Mouse (Mus musculus) thymus, adult 2 months (tissue): ENCODE data around the gene Shroom3. TPM values are rescaled to one million over a fixed set of nuclear protein-coding genes. Genes with fewer than 3 reads are reported as not detected.

Experiments used
- DNase-seq: peaks from one replicate; pipeline ENCODE4 v3.0.0; 2021
- H3K27ac ChIP-seq: fragments of 200-500 bp; 2 replicates; pipeline ENCODE4 v1.5.1; 2012; ENCODE audit warnings: low read length, control low read depth; ENCODE audit not compliant: control insufficient read depth, insufficient read depth
- H3K27me3 ChIP-seq: fragments of 200-500 bp; 2 replicates; pipeline ENCODE4 v1.6.1; 2012; ENCODE audit warnings: mild to moderate bottlenecking, low read length, moderate library complexity, mixed read lengths; ENCODE audit not compliant: control insufficient read depth, insufficient read depth
- H3K36me3 ChIP-seq: fragments of 200-500 bp; 2 replicates; pipeline ENCODE4 v1.6.1; 2012; ENCODE audit warnings: mild to moderate bottlenecking, low read length, moderate library complexity; ENCODE audit not compliant: control insufficient read depth, insufficient read depth
- H3K4me1 ChIP-seq: fragments of 200-500 bp; replicated peaks from 2 replicates; pipeline ENCODE4 v1.6.1; 2012; ENCODE audit warnings: low read length; ENCODE audit not compliant: control insufficient read depth, insufficient read depth
- H3K4me3 ChIP-seq: fragments of 200-500 bp; 2 replicates; pipeline ENCODE4 v1.5.1; 2012; ENCODE audit warnings: mild to moderate bottlenecking, low read length, control low read depth, moderate library complexity; ENCODE audit not compliant: control insufficient read depth, insufficient read depth
- CTCF ChIP-seq: fragments of 200-500 bp; IDR thresholded peaks from 2 replicates; pipeline ENCODE4 v1.5.1; 2012; ENCODE audit warnings: mild to moderate bottlenecking, control low read depth, low read length, moderate library complexity, borderline replicate concordance; ENCODE audit not compliant: control insufficient read depth, poor library complexity, insufficient read depth; ENCODE audit errors: extremely low read depth
- POLR2A ChIP-seq: fragments of 200-500 bp; IDR thresholded peaks from 2 replicates; pipeline ENCODE4 v1.6.1; 2012; ENCODE audit warnings: mild to moderate bottlenecking, low read length, control low read depth, moderate library complexity; ENCODE audit not compliant: control insufficient read depth, poor library complexity, insufficient read depth; ENCODE audit errors: extremely low read depth
- WGBS: fragments of 180-500 bp; shearing (Covaris S2); methylation state at CpG from one replicate; pipeline ENCODE4 v1.1.7; 2018; 5-methylcytosine and 5-hydroxymethylcytosine counted together
- polyA plus RNA-seq: library from polyadenylated mRNA; depleted of rRNA; stranded (reverse); fragments of >200 nt; gene quantifications from 2 replicates; pipeline ENCODE4 v1.2.3, GENCODE M21; 2012

The Shroom3 gene
- polyA plus RNA-seq, 1 experiment = 4.0 TPM

- no peak overlapping the region for H3K4me3 ChIP-seq
- no peaks in the 10 kb centered on the region; the same call in 1 of the 2 replicates for H3K27me3 ChIP-seq
- 92% methylated on average over 10 of the region's 10 CpGs for WGBS
- DNase-seq = no peak
- no peak overlapping the region for H3K27ac ChIP-seq
- no peaks in the 10 kb centered on the region for H3K36me3 ChIP-seq
- H3K4me1 ChIP-seq = no peaks in the 10 kb centered on the region
- no peak for TF ChIP-seq CTCF
- no peak for TF ChIP-seq POLR2A
Measured at GRCm38 (mm10) chr5:92694316-92694995, 11.2 kb downstream of the Shroom3 start.

- no peak for DNase-seq
- Histone ChIP-seq H3K27ac (no peak overlapping the region), H3K4me1 (no peaks in the 10 kb centered on the region), H3K27me3 (no peaks in the 10 kb centered on the region; the same call in 1 of the 2 replicates), H3K36me3 (no peaks in the 10 kb centered on the region), H3K4me3 (no peak overlapping the region)
- 24% methylated on average over 15 of the region's 15 CpGs for WGBS
- TF ChIP-seq CTCF (no peak), POLR2A (no peak)
Measured at GRCm38 (mm10) chr5:92698131-92698836, 15.0 kb downstream of the Shroom3 start.

- Histone ChIP-seq H3K36me3 (no peaks in the 10 kb centered on the region), H3K4me1 (no peaks in the 10 kb centered on the region), H3K4me3 (no peak overlapping the region), H3K27me3 (no peaks in the 10 kb centered on the region; the same call in 1 of the 2 replicates), H3K27ac (no peak overlapping the region)
- DNase-seq = no peak
- WGBS = 50% methylated on average over 17 of the region's 17 CpGs
- no peak for TF ChIP-seq POLR2A
- TF ChIP-seq CTCF = no peak
Measured at GRCm38 (mm10) chr5:92698837-92699529, 15.7 kb downstream of the Shroom3 start.

- no peaks in the 10 kb centered on the region for H3K36me3 ChIP-seq
- H3K4me3 ChIP-seq = no peak overlapping the region
- WGBS = 82% methylated on average over 11 of the region's 11 CpGs
- H3K27me3 ChIP-seq = no peaks in the 10 kb centered on the region; the same call in 1 of the 2 replicates
- DNase-seq = no peak
- H3K27ac ChIP-seq = no peak overlapping the region
- TF ChIP-seq CTCF (no peak), POLR2A (no peak)
- no peaks in the 10 kb centered on the region for H3K4me1 ChIP-seq
Measured at GRCm38 (mm10) chr5:92701750-92702149, 18.5 kb downstream of the Shroom3 start.

GRCm38 (mm10) chr5:92703671-92704070, 20.4 kb downstream of the Shroom3 start:
- Histone ChIP-seq H3K36me3 (no peaks in the 10 kb centered on the region), H3K4me1 (no peaks in the 10 kb centered on the region), H3K27ac (no peak overlapping the region), H3K4me3 (no peak overlapping the region), H3K27me3 (no peaks in the 10 kb centered on the region; the same call in 1 of the 2 replicates)
- DNase-seq = no peak
- no peak for TF ChIP-seq POLR2A
- no peak for TF ChIP-seq CTCF
- WGBS = 90% methylated on average over 8 of the region's 8 CpGs

GRCm38 (mm10) chr5:92707921-92708491, 24.8 kb downstream of the Shroom3 start:
- no peak overlapping the region for H3K4me3 ChIP-seq

More at GRCm38 (mm10) chr5:92707921-92708491, 24.8 kb downstream of the Shroom3 start:
- H3K36me3 ChIP-seq = no peaks in the 10 kb centered on the region
- no peak for DNase-seq
- 73% methylated on average over 7 of the region's 7 CpGs for WGBS
- H3K4me1 ChIP-seq = no peaks in the 10 kb centered on the region
- H3K27me3 ChIP-seq = no peaks in the 10 kb centered on the region
- no peak overlapping the region for H3K27ac ChIP-seq
- no peak for TF ChIP-seq POLR2A
- no peak for TF ChIP-seq CTCF
